Mouse (Mus musculus): ENCODE data around the gene Phactr1. TPM values are rescaled to one million over a fixed set of nuclear protein-coding genes. Genes with fewer than 3 reads are reported as not detected.

The Phactr1 gene
- polyA plus RNA-seq, 1 experiment from 2014 or later: 41.1 TPM

- no peaks in the 10 kb centered on the region for H3K27me3 ChIP-seq (ENCODE audit: control insufficient read depth, insufficient read depth, low read length)
- no peak overlapping the region for H3K27ac ChIP-seq (ENCODE audit: low read depth, low read length)
- H3K9ac ChIP-seq (ENCODE audit: low read length): no peak overlapping the region
- no peaks in the 10 kb centered on the region for H3K9me3 ChIP-seq (ENCODE audit: control insufficient read depth, low read length)
- WGBS: 93% methylated on average over 6 of the region's 6 CpGs
- DNase-seq (ENCODE audit: low spot score) (no peak), ATAC-seq (ENCODE audit: insufficient read depth, low FRiP score, low TSS enrichment) (no peak)
- no peaks in the 10 kb centered on the region for H3K36me3 ChIP-seq (ENCODE audit: control insufficient read depth, insufficient read depth, low read length)
- no peak overlapping the region for H3K4me3 ChIP-seq (ENCODE audit: low read depth, low read length)
- no peaks in the 10 kb centered on the region for H3K4me1 ChIP-seq (ENCODE audit: control insufficient read depth, insufficient read depth, low read length)
- H3K4me2 ChIP-seq (ENCODE audit: low read depth): no peak overlapping the region
Measured at GRCm38 (mm10) chr13:42953071-42953470, 272.6 kb downstream of the Phactr1 start.

GRCm38 (mm10) chr13:42954116-42954515, 273.7 kb downstream of the Phactr1 start:
- DNase-seq (ENCODE audit: low spot score): no peak
- H3K27me3 ChIP-seq (ENCODE audit: control insufficient read depth, insufficient read depth, low read length): no peaks in the 10 kb centered on the region
- no peak overlapping the region for H3K4me3 ChIP-seq (ENCODE audit: low read depth, low read length)
- no peak for ATAC-seq (ENCODE audit: insufficient read depth, low FRiP score, low TSS enrichment)
- H3K4me2 ChIP-seq (ENCODE audit: low read depth): no peak overlapping the region
- H3K9me3 ChIP-seq (ENCODE audit: control insufficient read depth, low read length): no peaks in the 10 kb centered on the region
- 65% methylated on average over 5 of the region's 5 CpGs for WGBS
- no peak overlapping the region for H3K9ac ChIP-seq (ENCODE audit: low read length)
- no peak overlapping the region for H3K27ac ChIP-seq (ENCODE audit: low read depth, low read length)
- no peaks in the 10 kb centered on the region for H3K4me1 ChIP-seq (ENCODE audit: control insufficient read depth, insufficient read depth, low read length)
- no peaks in the 10 kb centered on the region for H3K36me3 ChIP-seq (ENCODE audit: control insufficient read depth, insufficient read depth, low read length)

GRCm38 (mm10) chr13:42956327-42956726, 275.9 kb downstream of the Phactr1 start:
- no peak overlapping the region for H3K4me2 ChIP-seq (ENCODE audit: low read depth)
- no peak for DNase-seq (ENCODE audit: low spot score)
- 88% methylated on average over 10 of the region's 10 CpGs for WGBS

GRCm38 (mm10) chr13:42957856-42958255, 277.4 kb downstream of the Phactr1 start:
- DNase-seq (ENCODE audit: low spot score) (no peak), ATAC-seq (ENCODE audit: insufficient read depth, low FRiP score, low TSS enrichment) (no peak)
- Histone ChIP-seq H3K9me3 (ENCODE audit: control insufficient read depth, low read length) (no peaks in the 10 kb centered on the region), H3K9ac (ENCODE audit: low read length) (no peak overlapping the region), H3K27me3 (ENCODE audit: control insufficient read depth, insufficient read depth, low read length) (no peaks in the 10 kb centered on the region), H3K4me1 (ENCODE audit: control insufficient read depth, insufficient read depth, low read length) (no peaks in the 10 kb centered on the region), H3K4me2 (ENCODE audit: low read depth) (no peak overlapping the region), H3K36me3 (ENCODE audit: control insufficient read depth, insufficient read depth, low read length) (no peaks in the 10 kb centered on the region), H3K27ac (ENCODE audit: low read depth, low read length) (no peak overlapping the region), H3K4me3 (ENCODE audit: low read depth, low read length) (no peak overlapping the region)
- 75% methylated on average over 7 of the region's 7 CpGs for WGBS

More at GRCm38 (mm10) chr13:42956327-42956726, 275.9 kb downstream of the Phactr1 start:
- Histone ChIP-seq H3K4me3 (ENCODE audit: low read depth, low read length) (no peak overlapping the region), H3K9me3 (ENCODE audit: control insufficient read depth, low read length) (no peaks in the 10 kb centered on the region), H3K27me3 (ENCODE audit: control insufficient read depth, insufficient read depth, low read length) (no peaks in the 10 kb centered on the region), H3K36me3 (ENCODE audit: control insufficient read depth, insufficient read depth, low read length) (no peaks in the 10 kb centered on the region), H3K4me1 (ENCODE audit: control insufficient read depth, insufficient read depth, low read length) (no peaks in the 10 kb centered on the region), H3K9ac (ENCODE audit: low read length) (no peak overlapping the region), H3K27ac (ENCODE audit: low read depth, low read length) (no peak overlapping the region)
- no peak for ATAC-seq (ENCODE audit: insufficient read depth, low FRiP score, low TSS enrichment)

GRCm38 (mm10) chr13:42958867-42959266, 278.4 kb downstream of the Phactr1 start:
- H3K36me3 ChIP-seq (ENCODE audit: control insufficient read depth, insufficient read depth, low read length): no peaks in the 10 kb centered on the region
- H3K9ac ChIP-seq (ENCODE audit: low read length): no peak overlapping the region
- H3K4me2 ChIP-seq (ENCODE audit: low read depth): no peak overlapping the region
- no peaks in the 10 kb centered on the region for H3K27me3 ChIP-seq (ENCODE audit: control insufficient read depth, insufficient read depth, low read length)
- no peak overlapping the region for H3K4me3 ChIP-seq (ENCODE audit: low read depth, low read length)
- ATAC-seq (ENCODE audit: insufficient read depth, low FRiP score, low TSS enrichment): no peak
- H3K9me3 ChIP-seq (ENCODE audit: control insufficient read depth, low read length): no peaks in the 10 kb centered on the region
- no peak for DNase-seq (ENCODE audit: low spot score)
- WGBS: 93% methylated on average over 2 of the region's 2 CpGs
- no peaks in the 10 kb centered on the region for H3K4me1 ChIP-seq (ENCODE audit: control insufficient read depth, insufficient read depth, low read length)
- no peak overlapping the region for H3K27ac ChIP-seq (ENCODE audit: low read depth, low read length)

- no peak overlapping the region for H3K9ac ChIP-seq (ENCODE audit: low read length)
- no peak for ATAC-seq (ENCODE audit: insufficient read depth, low FRiP score, low TSS enrichment)
- no peaks in the 10 kb centered on the region for H3K27me3 ChIP-seq (ENCODE audit: control insufficient read depth, insufficient read depth, low read length)
- no peak overlapping the region for H3K4me2 ChIP-seq (ENCODE audit: low read depth)
- no peak for DNase-seq (ENCODE audit: low spot score)
- H3K36me3 ChIP-seq (ENCODE audit: control insufficient read depth, insufficient read depth, low read length): no peaks in the 10 kb centered on the region
- no peaks in the 10 kb centered on the region for H3K4me1 ChIP-seq (ENCODE audit: control insufficient read depth, insufficient read depth, low read length)
- H3K9me3 ChIP-seq (ENCODE audit: control insufficient read depth, low read length): no peaks in the 10 kb centered on the region
- H3K4me3 ChIP-seq (ENCODE audit: low read depth, low read length): no peak overlapping the region
- 89% methylated on average over 4 of the region's 4 CpGs for WGBS
- H3K27ac ChIP-seq (ENCODE audit: low read depth, low read length): no peak overlapping the region
Measured at GRCm38 (mm10) chr13:42961561-42961960, 281.1 kb downstream of the Phactr1 start.

- WGBS: 76% methylated on average over 4 of the region's 4 CpGs
- H3K4me3 ChIP-seq (ENCODE audit: low read depth, low read length): no peak overlapping the region
- no peaks in the 10 kb centered on the region for H3K27me3 ChIP-seq (ENCODE audit: control insufficient read depth, insufficient read depth, low read length)
- no peak overlapping the region for H3K4me2 ChIP-seq (ENCODE audit: low read depth)
- DNase-seq (ENCODE audit: low spot score): no peak
- no peak overlapping the region for H3K9ac ChIP-seq (ENCODE audit: low read length)
- no peaks in the 10 kb centered on the region for H3K4me1 ChIP-seq (ENCODE audit: control insufficient read depth, insufficient read depth, low read length)
- no peak overlapping the region for H3K27ac ChIP-seq (ENCODE audit: low read depth, low read length)
- no peaks in the 10 kb centered on the region for H3K36me3 ChIP-seq (ENCODE audit: control insufficient read depth, insufficient read depth, low read length)
- no peaks in the 10 kb centered on the region for H3K9me3 ChIP-seq (ENCODE audit: control insufficient read depth, low read length)
- no peak for ATAC-seq (ENCODE audit: insufficient read depth, low FRiP score, low TSS enrichment)
Measured at GRCm38 (mm10) chr13:42968537-42968936, 288.1 kb downstream of the Phactr1 start.

GRCm38 (mm10) chr13:42973561-42973960, 293.1 kb downstream of the Phactr1 start:
- H3K27me3 ChIP-seq (ENCODE audit: control insufficient read depth, insufficient read depth, low read length): no peaks in the 10 kb centered on the region
- no peak overlapping the region for H3K9ac ChIP-seq (ENCODE audit: low read length)
- H3K4me2 ChIP-seq (ENCODE audit: low read depth): no peak overlapping the region
- no peaks in the 10 kb centered on the region for H3K36me3 ChIP-seq (ENCODE audit: control insufficient read depth, insufficient read depth, low read length)
- H3K4me1 ChIP-seq (ENCODE audit: control insufficient read depth, insufficient read depth, low read length): no peaks in the 10 kb centered on the region
- no peaks in the 10 kb centered on the region for H3K9me3 ChIP-seq (ENCODE audit: control insufficient read depth, low read length)
- DNase-seq (ENCODE audit: low spot score) (no peak), ATAC-seq (ENCODE audit: insufficient read depth, low FRiP score, low TSS enrichment) (no peak)
- WGBS: 85% methylated on average over 3 of the region's 3 CpGs
- H3K4me3 ChIP-seq (ENCODE audit: low read depth, low read length): no peak overlapping the region
- no peak overlapping the region for H3K27ac ChIP-seq (ENCODE audit: low read depth, low read length)

GRCm38 (mm10) chr13:42973961-42974360, 293.5 kb downstream of the Phactr1 start:
- Histone ChIP-seq H3K4me3 (ENCODE audit: low read depth, low read length) (no peak overlapping the region), H3K4me1 (ENCODE audit: control insufficient read depth, insufficient read depth, low read length) (no peaks in the 10 kb centered on the region), H3K9ac (ENCODE audit: low read length) (no peak overlapping the region), H3K36me3 (ENCODE audit: control insufficient read depth, insufficient read depth, low read length) (no peaks in the 10 kb centered on the region), H3K9me3 (ENCODE audit: control insufficient read depth, low read length) (no peaks in the 10 kb centered on the region), H3K27ac (ENCODE audit: low read depth, low read length) (no peak overlapping the region), H3K27me3 (ENCODE audit: control insufficient read depth, insufficient read depth, low read length) (no peaks in the 10 kb centered on the region), H3K4me2 (ENCODE audit: low read depth) (no peak overlapping the region)
- DNase-seq (ENCODE audit: low spot score): no peak
- WGBS: 61% methylated on average over 2 of the region's 2 CpGs
- no peak for ATAC-seq (ENCODE audit: insufficient read depth, low FRiP score, low TSS enrichment)
